Mouse (Mus musculus) heart, postnatal 4 days (tissue): ENCODE results near the gene Gjb5. TPM values are rescaled to one million over a fixed set of nuclear protein-coding genes. Genes with fewer than 3 reads are reported as not detected.

Experiments used
- DNase-seq: peaks from one replicate; pipeline ENCODE4 v3.0.0; 2021
- total RNA-seq, 2 experiments: library from RNA; stranded (reverse); gene quantifications; 2 replicates each; pipeline ENCODE4 v1.2.3; 2021

Gene Gjb5
- total RNA-seq, result under 1 TPM; 0.50 to 0.54 TPM

- no peak for DNase-seq
Measured at GRCm38 (mm10) chr4:127358018-127358417, at the start of gene Gjb5. Gene Gjb5, minus strand, starts transcription at chr4:127358181.

- DNase-seq, result no peak
Measured at GRCm38 (mm10) chr4:127402614-127403013, 44.6 kb upstream of the Gjb5 start.

GRCm38 (mm10) chr4:127402166-127402565, 44.2 kb upstream of the Gjb5 start:
- DNase-seq, result no peak

GRCm38 (mm10) chr4:127400165-127401145, 42.5 kb upstream of the Gjb5 start:
- DNase-seq, result peak; percentile 70

- no peak for DNase-seq
Measured at GRCm38 (mm10) chr4:127395591-127395990, 37.6 kb upstream of the Gjb5 start.

GRCm38 (mm10) chr4:127389645-127390044, 31.7 kb upstream of the Gjb5 start:
- no peak for DNase-seq

- no peak for DNase-seq
Measured at GRCm38 (mm10) chr4:127377344-127377743, 19.4 kb upstream of the Gjb5 start.

GRCm38 (mm10) chr4:127375541-127376177, 17.7 kb upstream of the Gjb5 start:
- DNase-seq, result no peak

- no peak for DNase-seq
Measured at GRCm38 (mm10) chr4:127374645-127375044, 16.7 kb upstream of the Gjb5 start.

GRCm38 (mm10) chr4:127373491-127373890, 15.5 kb upstream of the Gjb5 start:
- peak; percentile 42 for DNase-seq

GRCm38 (mm10) chr4:127371546-127371945, 13.6 kb upstream of the Gjb5 start:
- DNase-seq, result peak; percentile 60

GRCm38 (mm10) chr4:127370447-127370846, 12.5 kb upstream of the Gjb5 start:
- no peak for DNase-seq

GRCm38 (mm10) chr4:127368379-127368973, 10.5 kb upstream of the Gjb5 start:
- DNase-seq, result peak; percentile 83

GRCm38 (mm10) chr4:127365834-127366233, 7.9 kb upstream of the Gjb5 start:
- DNase-seq, result no peak

- DNase-seq, result no peak
Measured at GRCm38 (mm10) chr4:127365433-127365832, 7.5 kb upstream of the Gjb5 start.

- no peak for DNase-seq
Measured at GRCm38 (mm10) chr4:127364431-127364830, 6.5 kb upstream of the Gjb5 start.

GRCm38 (mm10) chr4:127363331-127363730, 5.3 kb upstream of the Gjb5 start:
- no peak for DNase-seq

- no peak for DNase-seq
Measured at GRCm38 (mm10) chr4:127362520-127362919, 4.5 kb upstream of the Gjb5 start.

- DNase-seq, result peak; percentile 60
Measured at GRCm38 (mm10) chr4:127354506-127355485, 3.2 kb downstream of the Gjb5 start.

GRCm38 (mm10) chr4:127353951-127354438, 4.0 kb downstream of the Gjb5 start, which contains the start of gene Gjb4:
Gene Gjb4, minus strand, starts transcription at chr4:127354081.
- no peak for DNase-seq

GRCm38 (mm10) chr4:127352594-127352993, 5.4 kb downstream of the Gjb5 start:
- DNase-seq, result peak; percentile 31
